ENCODE assay signal across 8 mouse cellular contexts in genomic region chr3:145923874-145924577, GRCm38 (mm10). TPM values are rescaled to one million over a fixed set of nuclear protein-coding genes. Genes with fewer than 3 reads are reported as not detected.
DNase-seq lines count a peak whose midpoint lies in the region; ATAC-seq lines count a peak whose summit lies in the region.

No protein-coding gene starts in this region.

- WGBS in lung, embryonic 16.5 days, result 0% methylated on average over 58 of the region's 58 CpGs

- no peaks in the 10 kb centered on the region for H3K27me3 ChIP-seq in lung, embryonic 16.5 days (ENCODE audit: control insufficient read depth, insufficient read depth, low read depth, low read length)

- peak overlapping the region; percentile 95 for H3K9ac ChIP-seq in lung, embryonic 16.5 days (ENCODE audit: low read length)

- H3K27ac ChIP-seq in lung, embryonic 16.5 days (ENCODE audit: low read length), result peak overlapping the region; percentile 98

- DNase-seq in MEL-GATA-1-ER (ENCODE audit: extremely low read depth, low read depth), result peak; percentile 99
- peak; percentile 98 for DNase-seq in cerebellum, adult 8-10 months
- peak; percentile 100 for DNase-seq in forelimb bud, embryonic 11.5 days (ENCODE audit: low read depth, low spot score)
- peak; percentile 96 for DNase-seq in layer of hippocampus, adult 9-10 months (ENCODE audit: low spot score)
- DNase-seq in ovary, postnatal 10 days (ENCODE audit: low spot score), result peak; percentile 87
- peak; percentile 98 for DNase-seq in thymus, postnatal 10 days (ENCODE audit: low spot score in 2 of 2)

- H3K4me3 ChIP-seq in lung, embryonic 16.5 days (ENCODE audit: low read length), result peak overlapping the region; percentile 81

- no peaks in the 10 kb centered on the region for H3K9me3 ChIP-seq in lung, embryonic 16.5 days (ENCODE audit: control insufficient read depth, low read length)

- peak; percentile 94 to 96 for ATAC-seq in hematopoietic stem cell, adult 5-6 weeks (replicated peaks in 1 of 2; ENCODE audit: insufficient read depth in 1 of 2, low FRiP score in 2 of 2, low TSS enrichment in 1 of 2, low read depth in 1 of 2, poor library complexity in 2 of 2, severe bottlenecking in 2 of 2)
- peak; percentile 100 for ATAC-seq in lung, embryonic 16.5 days (ENCODE audit: low read depth)

- peak overlapping the region; percentile 57 for H3K4me2 ChIP-seq in lung, embryonic 16.5 days (ENCODE audit: low read depth, low read length)

- H3K4me1 ChIP-seq in lung, embryonic 16.5 days (replicated peaks; ENCODE audit: control insufficient read depth, insufficient read depth, low read length), result peaks cover 17% of the 10 kb centered on the region

- 0 out of 2 replicates have a peak, but pooled peaks cover 2% of the 10 kb centered on the region for H3K36me3 ChIP-seq in lung, embryonic 16.5 days (ENCODE audit: control insufficient read depth, insufficient read depth, low read length)

RNA-seq across cellular contexts. Expression of gene Bcl10, which starts 1.4 kb away (rescaled TPM):
- total RNA-seq in hematopoietic stem cell, adult 5-6 weeks (2017), result 56.9 and 62.3 TPM in 2 replicates
- 51.3 and 52.0 TPM in 2 replicates for polyA plus RNA-seq in lung, embryonic 16.5 days (2015; fragmentation: Nextera tagmentation; extraction: Ambion mirVana)

RNA-seq across cellular contexts. Expression of gene 2410004B18Rik, which starts 13.8 kb away (rescaled TPM):
- total RNA-seq in hematopoietic stem cell, adult 5-6 weeks (2017), result 16.6 and 39.2 TPM in 2 replicates
- 44.9 and 46.9 TPM in 2 replicates for polyA plus RNA-seq in lung, embryonic 16.5 days (2015; fragmentation: Nextera tagmentation; extraction: Ambion mirVana)

Comparison
In these comparisons a context has a peak if more than half of its experiments do, and no peak if none do; other contexts are left out.
1. Peak in every context shown above with its lines: DNase-seq, ATAC-seq, H3K4me3 ChIP-seq and H3K27ac ChIP-seq.